Mouse (Mus musculus) lung, postnatal 0 days (tissue): Measurements from ENCODE around the gene Slc22a4.

Source experiments
- CTCF ChIP-seq: IDR thresholded peaks from 2 replicates; pipeline ENCODE4 v1.5.1; 2016; ENCODE audit warnings: antibody characterized with exemption, mild to moderate bottlenecking
- EP300 ChIP-seq: IDR thresholded peaks from 2 replicates; pipeline ENCODE4 v1.6.1; 2016; ENCODE audit warnings: antibody characterized with exemption, mild to moderate bottlenecking, control low read depth

DNA sequence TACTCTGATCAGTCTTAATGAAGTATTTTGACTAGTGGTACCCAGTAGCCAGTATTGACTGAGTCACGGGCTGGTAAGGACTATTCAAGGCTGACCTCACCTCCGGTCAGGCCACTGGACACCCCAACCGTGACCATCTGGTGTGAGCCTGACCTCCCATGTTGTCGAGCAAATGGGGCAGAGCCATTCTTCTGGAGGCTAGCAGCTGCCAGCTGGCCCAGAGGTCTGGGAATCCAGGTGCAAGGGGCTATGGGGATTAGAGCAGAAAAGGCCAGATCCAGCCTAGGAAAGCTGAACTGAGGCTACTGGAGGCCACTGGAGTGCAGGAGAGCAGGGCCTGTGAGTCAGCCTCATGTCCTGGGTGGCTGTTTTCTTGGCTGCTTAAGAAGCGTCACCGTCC lies 47.5 kb upstream of the Slc22a4 start:
- TF ChIP-seq CTCF (no peak), EP300 (no peak)
